Mouse (Mus musculus): ENCODE measurements around the gene Stom. TPM values are rescaled to one million over a fixed set of nuclear protein-coding genes. Genes with fewer than 3 reads are reported as not detected.
A peak's percentile ranks its signal among the peaks of the same experiment; 100 is the strongest.

The Stom gene
- polyA plus RNA-seq, 2 experiments: 77.0 to 149 TPM

GRCm38 (mm10) chr2:35266251-35266905 lies 70.4 kb downstream of the Stom start:
- H3K9ac ChIP-seq (replicated peaks): no peak overlapping the region
- H3K27me3 ChIP-seq (ENCODE audit: control insufficient read depth, insufficient read depth, low read length): no peaks in the 10 kb centered on the region
- H3K9me3 ChIP-seq (ENCODE audit: control insufficient read depth, low read length): no peaks in the 10 kb centered on the region
- H3K27ac ChIP-seq: no peak overlapping the region
- H3K36me3 ChIP-seq (replicated peaks; ENCODE audit: control insufficient read depth, insufficient read depth, low read depth): no peaks in the 10 kb centered on the region
- no peak for ATAC-seq (ENCODE audit: insufficient read depth)
- no peak overlapping the region for H3K4me2 ChIP-seq (ENCODE audit: low read depth)
- no peaks in the 10 kb centered on the region; a peak in 1 of 4 replicates for H3K4me1 ChIP-seq (replicated peaks; ENCODE audit: control insufficient read depth in 2 of 2, insufficient read depth in 2 of 2, low read length in 1 of 2)
- no peak overlapping the region for H3K4me3 ChIP-seq (ENCODE audit: insufficient read depth in 1 of 2, low read depth in 2 of 2, low read length in 2 of 2)
- WGBS (ENCODE audit: insufficient replicate concordance): 58% methylated on average over 9 of the region's 9 CpGs
- no peak for DNase-seq (ENCODE audit: low read depth in 3 of 3, low spot score in 3 of 3)
- TF ChIP-seq CTCF (IDR thresholded peaks at IDR 0.05; ENCODE audit: low read depth) (no peak), EP300 (IDR thresholded peaks at IDR 0.05; ENCODE audit: low read depth) (no peak)

GRCm38 (mm10) chr2:35265775-35266174 lies 71.0 kb downstream of the Stom start:
- Histone ChIP-seq H3K9ac (replicated peaks) (no peak overlapping the region), H3K36me3 (replicated peaks; ENCODE audit: control insufficient read depth, insufficient read depth, low read depth) (no peaks in the 10 kb centered on the region), H3K4me2 (ENCODE audit: low read depth) (no peak overlapping the region), H3K9me3 (ENCODE audit: control insufficient read depth, low read length) (no peaks in the 10 kb centered on the region), H3K27me3 (ENCODE audit: control insufficient read depth, insufficient read depth, low read length) (no peaks in the 10 kb centered on the region), H3K27ac (no peak overlapping the region), H3K4me1 (replicated peaks; ENCODE audit: control insufficient read depth in 2 of 2, insufficient read depth in 2 of 2, low read length in 1 of 2) (no peaks in the 10 kb centered on the region; a peak in 1 of 4 replicates), H3K4me3 (ENCODE audit: insufficient read depth in 1 of 2, low read depth in 2 of 2, low read length in 2 of 2) (no peak overlapping the region)
- DNase-seq (ENCODE audit: low read depth in 3 of 3, low spot score in 3 of 3): no peak
- 65% methylated on average over 8 of the region's 8 CpGs for WGBS (ENCODE audit: insufficient replicate concordance)
- no peak for ATAC-seq (ENCODE audit: insufficient read depth)
- TF ChIP-seq CTCF (IDR thresholded peaks at IDR 0.05; ENCODE audit: low read depth) (no peak), EP300 (IDR thresholded peaks at IDR 0.05; ENCODE audit: low read depth) (no peak)

GRCm38 (mm10) chr2:35265296-35265695 lies 71.5 kb downstream of the Stom start:
- no peak for DNase-seq (ENCODE audit: low read depth in 3 of 3, low spot score in 3 of 3)

DNA sequence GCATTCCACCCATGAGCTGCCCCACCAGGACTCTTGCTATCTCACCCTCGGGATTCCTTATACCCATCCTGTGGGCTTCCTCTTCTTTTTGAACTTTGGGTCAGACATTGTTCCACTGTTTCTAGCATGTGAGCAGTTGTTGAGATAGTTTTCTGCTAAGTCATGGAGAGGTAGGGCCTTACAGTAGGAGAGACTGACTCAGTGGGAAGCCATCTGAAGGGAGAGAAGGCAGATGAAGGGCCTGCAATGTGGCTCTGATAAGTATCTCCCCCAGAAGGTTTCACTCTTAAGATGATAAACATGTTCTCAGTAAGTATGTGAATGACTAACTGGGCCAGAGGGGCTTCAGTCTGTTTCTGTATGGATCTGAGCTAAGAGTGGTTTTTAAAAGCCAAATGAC lies 72.7 kb downstream of the Stom start:
- no peaks in the 10 kb centered on the region for H3K9me3 ChIP-seq (ENCODE audit: control insufficient read depth, low read length)
- TF ChIP-seq EP300 (IDR thresholded peaks at IDR 0.05; ENCODE audit: low read depth) (no peak), CTCF (IDR thresholded peaks at IDR 0.05; ENCODE audit: low read depth) (no peak)
- ATAC-seq (ENCODE audit: insufficient read depth): no peak
- H3K9ac ChIP-seq (replicated peaks): no peak overlapping the region
- no peak for DNase-seq (ENCODE audit: low read depth in 3 of 3, low spot score in 3 of 3)
- no peaks in the 10 kb centered on the region for H3K36me3 ChIP-seq (replicated peaks; ENCODE audit: control insufficient read depth, insufficient read depth, low read depth)
- no peak overlapping the region for H3K4me3 ChIP-seq (ENCODE audit: insufficient read depth in 1 of 2, low read depth in 2 of 2, low read length in 2 of 2)
- peaks cover 0 to 3% of the 10 kb centered on the region in 2 experiments; a peak in 2 of 4 replicates for H3K4me1 ChIP-seq (replicated peaks; ENCODE audit: control insufficient read depth in 2 of 2, insufficient read depth in 2 of 2, low read length in 1 of 2)
- WGBS (ENCODE audit: insufficient replicate concordance): 14% methylated on average over 1 of the region's 1 CpGs
- no peaks in the 10 kb centered on the region; the same call in 1 of the 2 replicates for H3K27me3 ChIP-seq (ENCODE audit: control insufficient read depth, insufficient read depth, low read length)
- H3K27ac ChIP-seq: no peak overlapping the region
- H3K4me2 ChIP-seq (ENCODE audit: low read depth): no peak overlapping the region

More at GRCm38 (mm10) chr2:35265296-35265695, 71.5 kb downstream of the Stom start:
- Histone ChIP-seq H3K36me3 (replicated peaks; ENCODE audit: control insufficient read depth, insufficient read depth, low read depth) (no peaks in the 10 kb centered on the region), H3K27me3 (ENCODE audit: control insufficient read depth, insufficient read depth, low read length) (no peaks in the 10 kb centered on the region), H3K27ac (no peak overlapping the region), H3K4me3 (ENCODE audit: insufficient read depth in 1 of 2, low read depth in 2 of 2, low read length in 2 of 2) (no peak overlapping the region), H3K9ac (replicated peaks) (no peak overlapping the region), H3K4me2 (ENCODE audit: low read depth) (no peak overlapping the region), H3K4me1 (replicated peaks; ENCODE audit: control insufficient read depth in 2 of 2, insufficient read depth in 2 of 2, low read length in 1 of 2) (no peaks in the 10 kb centered on the region; a peak in 1 of 4 replicates), H3K9me3 (ENCODE audit: control insufficient read depth, low read length) (no peaks in the 10 kb centered on the region)
- no peak for ATAC-seq (ENCODE audit: insufficient read depth)
- TF ChIP-seq EP300 (IDR thresholded peaks at IDR 0.05; ENCODE audit: low read depth) (no peak), CTCF (IDR thresholded peaks at IDR 0.05; ENCODE audit: low read depth) (peak; percentile 59)
- 40% methylated on average over 8 of the region's 8 CpGs for WGBS (ENCODE audit: insufficient replicate concordance)

Other genes starting within 250 kb of the Stom start
- gene AI182371, start 235.4 kb downstream of the Stom start, polyA plus RNA-seq (2012; rRNA removed): 10.5 and 16.5 TPM in 2 replicates
- gene AI182371, start 235.4 kb downstream of the Stom start, polyA plus RNA-seq (2014; fragmentation: Nextera tagmentation; extraction: Ambion mirVana): 7.5 and 8.6 TPM in 2 replicates
- gene Cntrl, start 227.5 kb downstream of the Stom start, polyA plus RNA-seq (2012; rRNA removed): 7.6 and 12.0 TPM in 2 replicates
- gene Cntrl, start 227.5 kb downstream of the Stom start, polyA plus RNA-seq (2014; fragmentation: Nextera tagmentation; extraction: Ambion mirVana): 8.0 and 9.8 TPM in 2 replicates
- 20.5 and 35.3 TPM in 2 replicates for gene Rab14, start 135.9 kb downstream of the Stom start, polyA plus RNA-seq (2012; rRNA removed)
- gene Rab14, start 135.9 kb downstream of the Stom start, polyA plus RNA-seq (2014; fragmentation: Nextera tagmentation; extraction: Ambion mirVana): 81.1 and 93.2 TPM in 2 replicates
- gene Gsn, start 80.6 kb downstream of the Stom start, polyA plus RNA-seq (2012; rRNA removed): 71.0 and 81.0 TPM in 2 replicates
- 83.0 and 115 TPM in 2 replicates for gene Gsn, start 80.6 kb downstream of the Stom start, polyA plus RNA-seq (2014; fragmentation: Nextera tagmentation; extraction: Ambion mirVana)
- not detected in 2 replicates for gene 4930568D16Rik, start 30.8 kb upstream of the Stom start, polyA plus RNA-seq (2012; rRNA removed)
- not detected in 2 replicates for gene 4930568D16Rik, start 30.8 kb upstream of the Stom start, polyA plus RNA-seq (2014; fragmentation: Nextera tagmentation; extraction: Ambion mirVana)
- not detected in 2 replicates for gene 4930402F06Rik, start 60.2 kb upstream of the Stom start, polyA plus RNA-seq (2012; rRNA removed)
- not detected in 2 replicates for gene 4930402F06Rik, start 60.2 kb upstream of the Stom start, polyA plus RNA-seq (2014; fragmentation: Nextera tagmentation; extraction: Ambion mirVana)
- gene Ggta1, start 126.3 kb upstream of the Stom start, polyA plus RNA-seq (2012; rRNA removed): 4.4 and 6.3 TPM in 2 replicates
- gene Ggta1, start 126.3 kb upstream of the Stom start, polyA plus RNA-seq (2014; fragmentation: Nextera tagmentation; extraction: Ambion mirVana): 7.0 and 7.6 TPM in 2 replicates
- gene Dab2ip, start 221.3 kb upstream of the Stom start, polyA plus RNA-seq (2012; rRNA removed): 3.9 and 4.0 TPM in 2 replicates
- 3.2 and 3.6 TPM in 2 replicates for gene Dab2ip, start 221.3 kb upstream of the Stom start, polyA plus RNA-seq (2014; fragmentation: Nextera tagmentation; extraction: Ambion mirVana)

Measured in liver, embryonic 14.5 days (tissue).